Comparison of ENCODE assay signal across 14 mouse cellular contexts in genomic region chr1:119302349-119302995, GRCm38 (mm10).
A peak's percentile ranks its signal among the peaks of the same experiment; 100 is the strongest.
DNase-seq lines count a peak whose midpoint lies in the region; ATAC-seq and TF ChIP-seq lines count a peak whose summit lies in the region.
"Had no signal": no experiment of that assay in that cellular context is flagged by ENCODE, and none has a peak within 500 bp of the region (broad histone marks: within the 10 kb centered on the region; RNA-seq: fewer than 3 reads in every experiment).

No protein-coding gene starts in this region.

- H3K4me2 ChIP-seq in embryonic facial prominence, embryonic 15.5 days (replicated peaks) = no peak overlapping the region
- no peak overlapping the region for H3K4me2 ChIP-seq in intestine, postnatal 0 days (replicated peaks; ENCODE audit: low read depth)
- H3K4me2 ChIP-seq: liver, embryonic 13.5 days; midbrain, embryonic 12.5 days had no signal

- no peaks in the 10 kb centered on the region for H3K36me3 ChIP-seq in embryonic facial prominence, embryonic 15.5 days
- H3K36me3 ChIP-seq in embryonic facial prominence, embryonic 10.5 days (replicated peaks) = no peaks in the 10 kb centered on the region
- no peaks in the 10 kb centered on the region for H3K36me3 ChIP-seq in intestine, postnatal 0 days (ENCODE audit: control insufficient read depth, insufficient read depth)
- H3K36me3 ChIP-seq: liver, embryonic 13.5 days; midbrain, embryonic 12.5 days had no signal

- H3K4me3 ChIP-seq in embryonic facial prominence, embryonic 15.5 days (replicated peaks) = no peak overlapping the region
- H3K4me3 ChIP-seq in embryonic facial prominence, embryonic 10.5 days = no peak overlapping the region
- H3K4me3 ChIP-seq in intestine, postnatal 0 days (ENCODE audit: low read depth, low read length) = no peak overlapping the region
- H3K4me3 ChIP-seq: erythroblast, embryonic 14.5 days; liver, embryonic 13.5 days; midbrain, embryonic 12.5 days had no signal

- no peaks in the 10 kb centered on the region for H3K27me3 ChIP-seq in embryonic facial prominence, embryonic 15.5 days
- peaks cover 74% of the 10 kb centered on the region for H3K27me3 ChIP-seq in embryonic facial prominence, embryonic 10.5 days (replicated peaks; ENCODE audit: low read depth, poor library complexity, severe bottlenecking)
- H3K27me3 ChIP-seq in intestine, postnatal 0 days (replicated peaks; ENCODE audit: control insufficient read depth, insufficient read depth, low read length) = no peaks in the 10 kb centered on the region
- H3K27me3 ChIP-seq: liver, embryonic 13.5 days had no signal

- H3K4me1 ChIP-seq in embryonic facial prominence, embryonic 15.5 days = peaks cover 5% of the 10 kb centered on the region; the same call in 1 of the 2 replicates
- peaks cover 31% of the 10 kb centered on the region for H3K4me1 ChIP-seq in embryonic facial prominence, embryonic 10.5 days
- H3K4me1 ChIP-seq in intestine, postnatal 0 days (replicated peaks; ENCODE audit: control insufficient read depth, insufficient read depth, low read length) = no peaks in the 10 kb centered on the region

- no peak overlapping the region for H3K9ac ChIP-seq in embryonic facial prominence, embryonic 15.5 days
- no peak overlapping the region for H3K9ac ChIP-seq in intestine, postnatal 0 days (ENCODE audit: low read depth, low read length)
- H3K9ac ChIP-seq: liver, embryonic 13.5 days; midbrain, embryonic 12.5 days had no signal

- TF ChIP-seq CTCF in intestine, postnatal 0 days (IDR thresholded peaks at IDR 0.05; ENCODE audit: low read depth) = no peak

- DNase-seq in embryonic facial prominence, embryonic 10.5 days (ENCODE audit: low spot score) = no peak
- DNase-seq in 3134 (ENCODE audit: extremely low read depth, insufficient read length, low spot score) (peak; percentile 86), ZHBTc4 (ENCODE audit: low read depth, low spot score) (peak; percentile 92)
- no peak for DNase-seq in frontal cortex, postnatal 25 days (ENCODE audit: low spot score in 2 of 2)
- no peak for DNase-seq in thymus, postnatal 14 days
- no peak for DNase-seq in testis, postnatal 10 days (ENCODE audit: low spot score)
- DNase-seq: cerebellum, adult 9-11 months; liver, embryonic 13.5 days had no signal

- ATAC-seq in embryonic facial prominence, embryonic 15.5 days (ENCODE audit: insufficient number of reproducible peaks, low FRiP score, low TSS enrichment, low read depth) = peak; percentile 49; the same call in 1 of the 2 replicates
- ATAC-seq in intestine, postnatal 0 days = peak; percentile 68
- ATAC-seq: activated CD4-positive, CD25-positive, alpha-beta regulatory T cell, adult 4 months; hindbrain, embryonic 16.5 days had no signal

- no peaks in the 10 kb centered on the region for H3K9me3 ChIP-seq in embryonic facial prominence, embryonic 15.5 days (replicated peaks)
- H3K9me3 ChIP-seq in embryonic facial prominence, embryonic 10.5 days = no peaks in the 10 kb centered on the region
- no peaks in the 10 kb centered on the region for H3K9me3 ChIP-seq in intestine, postnatal 0 days (ENCODE audit: control insufficient read depth)
- H3K9me3 ChIP-seq: liver, embryonic 13.5 days; midbrain, embryonic 12.5 days had no signal

- H3K27ac ChIP-seq in embryonic facial prominence, embryonic 15.5 days (replicated peaks) = no peak overlapping the region
- no peak overlapping the region for H3K27ac ChIP-seq in embryonic facial prominence, embryonic 10.5 days (replicated peaks)
- no peak overlapping the region for H3K27ac ChIP-seq in intestine, postnatal 0 days (ENCODE audit: low read depth, low read length)
- H3K27ac ChIP-seq: liver, embryonic 13.5 days; midbrain, embryonic 12.5 days had no signal

- 51% methylated on average over 7 of the region's 7 CpGs for WGBS in embryonic facial prominence, embryonic 15.5 days
- 73% methylated on average over 7 of the region's 7 CpGs for WGBS in embryonic facial prominence, embryonic 10.5 days
- 38% methylated on average over 7 of the region's 7 CpGs for WGBS in intestine, postnatal 0 days

Comparison
In these comparisons a context has a peak if more than half of its experiments do, and no peak if none do; other contexts are left out.
1. DNase-seq: peak in 3134 (single experiment) and ZHBTc4 (single experiment); none in embryonic facial prominence, embryonic 10.5 days (single experiment), frontal cortex, postnatal 25 days (0 of 2), thymus, postnatal 14 days (single experiment) and testis, postnatal 10 days (single experiment).